Mouse (Mus musculus) mesoderm, embryonic 11.5 days (tissue): ENCODE measurements around the gene Pus1.
"Not testable (repeated sequence)": the region's sequence is repeated elsewhere in the genome, so short reads cannot be mapped to it uniquely, and the experiment has no call there.

Experiments
- DNase-seq: peaks from one replicate; pipeline ENCODE4 v3.0.0-alpha.2; 2012; ENCODE audit warnings: low read depth, low spot score

Pus1 gene

DNA sequence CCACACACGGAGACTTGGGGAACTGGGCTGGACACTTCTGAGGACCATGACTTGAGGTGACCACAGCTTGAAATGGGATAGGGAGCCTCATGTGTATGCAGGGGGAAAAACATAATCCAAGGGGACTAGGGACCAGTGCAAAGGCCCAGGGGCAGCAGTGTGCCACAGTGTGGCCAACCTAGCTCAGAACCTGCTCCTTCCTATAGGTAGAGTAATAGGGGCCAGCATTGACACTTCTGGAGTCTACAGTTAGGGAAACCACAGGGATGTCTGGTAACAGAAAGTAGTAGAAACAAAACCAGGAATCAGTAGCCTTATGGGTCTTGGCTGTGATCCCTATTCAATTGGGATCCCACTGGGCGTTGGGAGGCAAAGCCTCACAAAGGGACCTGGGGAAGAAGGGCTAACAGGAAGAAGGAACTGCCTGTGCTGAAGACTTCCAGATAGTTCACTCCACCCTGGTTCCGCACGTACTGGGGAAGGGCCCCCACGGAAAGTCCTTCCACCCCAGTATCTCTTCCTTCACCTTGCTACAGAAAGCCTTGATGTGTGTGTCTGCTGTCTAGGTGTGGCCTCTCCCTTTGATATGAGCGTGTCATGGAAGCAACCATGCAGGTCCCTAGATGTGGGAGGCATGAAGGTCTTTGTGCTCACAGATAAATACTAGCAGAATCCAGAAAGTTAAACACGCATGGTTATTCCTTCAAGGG lies 1.2 kb upstream of the Pus1 start:
- no peak for DNase-seq

GRCm38 (mm10) chr5:110780761-110781528 lies 486 bp upstream of the Pus1 start:
- no peak for DNase-seq

DNA sequence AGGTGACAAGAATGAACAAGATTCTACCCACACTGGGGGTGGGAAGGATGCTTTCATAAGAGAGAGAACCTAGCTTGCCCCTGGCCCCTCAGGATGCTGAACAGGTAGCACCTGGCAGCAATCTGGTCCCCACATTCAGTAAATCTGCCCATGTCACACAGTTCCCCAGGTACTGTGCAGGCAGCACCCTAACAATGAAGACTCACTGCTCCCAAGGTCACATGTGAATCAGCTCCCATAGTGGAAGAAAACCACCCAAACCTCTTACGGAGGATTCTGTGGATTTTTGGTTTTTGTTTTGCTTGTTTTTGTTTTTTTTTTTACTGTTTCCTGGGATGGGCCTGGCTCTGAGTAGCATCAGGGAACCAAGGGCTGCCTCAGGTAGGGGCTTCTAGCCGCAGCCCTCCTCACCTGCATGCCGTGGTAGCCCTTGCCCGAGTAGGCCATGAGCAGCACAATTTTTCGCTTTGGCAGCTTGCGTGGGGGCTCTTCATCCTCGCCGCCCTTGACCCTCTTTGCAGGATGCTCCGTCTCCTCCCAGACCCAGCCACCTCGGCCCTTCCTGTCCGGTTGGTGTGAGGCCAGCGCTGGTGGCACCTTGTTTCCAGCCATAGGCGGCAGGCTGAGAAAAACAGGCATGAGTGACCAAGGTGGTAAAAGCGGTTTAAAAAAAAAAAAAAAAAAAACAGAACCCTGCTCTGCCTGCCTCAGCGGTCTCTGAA lies 1.0 kb downstream of the Pus1 start:
- DNase-seq = no peak

- DNase-seq = no peak
Measured at GRCm38 (mm10) chr5:110778263-110778662, 2.2 kb downstream of the Pus1 start.

GRCm38 (mm10) chr5:110776141-110776540 lies 4.3 kb downstream of the Pus1 start:
- DNase-seq = no peak

DNA sequence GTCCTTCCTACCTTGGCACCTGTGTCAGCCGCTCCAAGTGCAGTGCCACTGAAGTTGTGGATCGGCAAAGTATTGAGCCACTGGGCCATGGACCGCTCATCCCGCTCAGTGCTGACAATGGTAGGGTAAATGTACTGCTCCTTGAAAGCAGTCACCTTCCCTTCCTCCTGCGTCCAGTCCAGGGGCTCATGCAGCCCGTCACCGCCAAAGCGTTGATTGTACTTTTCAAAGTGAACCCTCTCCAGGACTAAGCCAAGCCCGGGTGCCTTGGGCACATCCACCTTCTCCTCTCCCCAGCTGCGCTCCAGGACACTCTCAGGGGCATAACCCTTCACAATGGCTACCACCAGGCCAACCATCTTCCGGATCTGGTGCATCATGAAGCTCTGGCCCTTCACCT lies 5.9 kb downstream of the Pus1 start:
- no peak for DNase-seq

DNA sequence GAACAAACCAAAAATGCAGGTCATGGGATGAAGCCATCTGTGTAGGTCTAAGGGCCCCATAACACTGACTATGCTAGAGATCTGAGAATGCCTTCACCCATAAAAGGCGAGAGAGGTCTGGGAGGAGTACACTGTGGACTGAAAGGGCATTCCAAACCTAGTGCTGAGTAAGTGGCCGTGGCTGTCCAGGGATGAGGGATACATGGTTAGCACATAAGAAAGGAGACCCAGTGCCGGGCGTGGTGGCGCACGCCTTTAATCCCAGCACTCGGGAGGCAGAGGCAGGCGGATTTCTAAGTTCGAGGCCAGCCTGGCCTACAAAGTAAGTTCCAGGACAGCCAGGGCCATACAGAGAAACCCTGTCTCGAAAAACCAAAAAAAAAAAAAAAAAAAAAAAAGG lies 7.5 kb downstream of the Pus1 start:
- not testable (repeated sequence) for DNase-seq

DNA sequence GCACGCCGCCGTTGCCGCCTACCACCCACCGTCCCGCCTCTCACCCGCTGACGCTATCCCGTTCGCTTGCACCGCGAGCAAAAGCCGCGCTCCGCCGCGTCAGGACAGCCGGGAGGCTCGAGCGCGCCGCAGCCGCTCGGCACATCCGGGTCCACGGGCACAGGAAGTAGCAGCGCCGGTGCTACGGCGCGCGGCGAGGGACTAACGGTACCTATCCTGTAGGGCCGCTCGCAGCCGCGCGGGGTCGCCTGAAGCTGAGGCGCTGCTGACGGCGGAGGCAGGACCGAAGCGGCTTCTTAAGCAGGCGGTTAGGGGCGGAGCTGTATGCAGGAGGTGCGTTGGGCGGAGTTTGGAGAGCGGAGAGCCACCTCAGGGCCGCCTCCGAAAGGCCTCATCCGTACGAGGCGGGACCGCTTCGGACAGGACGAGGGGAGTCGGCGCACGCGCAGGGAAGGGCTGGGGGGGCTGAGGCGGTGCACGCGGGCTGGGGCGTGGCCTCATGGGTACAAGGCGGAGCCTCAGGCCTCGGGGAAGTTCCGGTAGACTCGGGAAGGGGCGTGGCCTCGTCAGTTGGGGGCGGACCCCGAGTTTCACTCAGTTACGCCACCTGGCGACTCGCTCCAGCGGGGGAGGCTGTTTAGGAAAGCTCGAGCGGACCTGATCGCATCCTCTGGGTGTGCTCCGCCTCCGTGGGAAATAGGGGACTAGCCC lies 9.9 kb downstream of the Pus1 start, which contains the start of gene Ep400:
Gene Ep400 (minus strand): TSS at position 270 of the 711 bp plus-strand sequence.
- peak; percentile 100 for DNase-seq

- peak; percentile 57 for DNase-seq
Measured at GRCm38 (mm10) chr5:110770031-110770445, 10.4 kb downstream of the Pus1 start.

GRCm38 (mm10) chr5:110769272-110769671 lies 11.2 kb downstream of the Pus1 start:
- DNase-seq = no peak

GRCm38 (mm10) chr5:110763890-110764289 lies 16.6 kb downstream of the Pus1 start:
- no peak for DNase-seq

- DNase-seq = no peak
Measured at GRCm38 (mm10) chr5:110745021-110745420, 35.4 kb downstream of the Pus1 start.

DNA sequence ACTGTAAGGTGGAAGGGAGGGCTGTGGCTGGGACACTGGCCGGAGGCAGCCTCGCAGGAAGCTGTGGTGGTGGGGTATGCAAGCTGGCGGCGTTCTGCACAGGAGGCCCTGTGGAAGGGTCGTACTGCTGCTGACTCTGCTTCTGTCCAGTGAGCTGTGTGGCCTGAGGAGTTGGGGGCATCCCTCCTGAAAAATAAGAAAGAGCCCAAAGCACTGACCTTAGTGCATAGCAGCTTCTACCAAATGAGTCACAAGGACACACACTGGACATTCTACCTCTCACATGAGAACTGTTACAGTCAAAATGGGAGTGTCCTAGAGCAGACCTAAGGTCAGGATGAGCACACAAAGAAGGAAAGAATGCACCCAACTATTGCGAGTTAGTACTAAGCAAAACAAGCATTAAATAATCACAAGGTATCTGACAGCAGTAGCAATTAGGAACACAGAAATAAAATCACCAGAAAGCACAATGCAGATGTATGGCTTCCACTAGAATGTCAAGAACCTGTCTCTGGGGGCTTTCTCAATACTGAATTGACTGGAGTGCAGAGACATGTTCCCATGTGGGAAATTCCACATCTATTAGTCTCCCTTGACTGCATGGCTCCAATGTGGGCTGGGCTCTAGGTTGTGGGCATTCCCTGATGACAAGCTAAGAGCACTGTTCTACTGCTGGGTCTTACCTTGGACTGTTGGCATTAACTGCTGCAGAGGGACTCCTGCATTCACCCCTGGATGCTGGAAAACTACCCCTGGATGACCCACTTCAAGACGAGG lies 40.8 kb downstream of the Pus1 start:
- no peak for DNase-seq

DNA sequence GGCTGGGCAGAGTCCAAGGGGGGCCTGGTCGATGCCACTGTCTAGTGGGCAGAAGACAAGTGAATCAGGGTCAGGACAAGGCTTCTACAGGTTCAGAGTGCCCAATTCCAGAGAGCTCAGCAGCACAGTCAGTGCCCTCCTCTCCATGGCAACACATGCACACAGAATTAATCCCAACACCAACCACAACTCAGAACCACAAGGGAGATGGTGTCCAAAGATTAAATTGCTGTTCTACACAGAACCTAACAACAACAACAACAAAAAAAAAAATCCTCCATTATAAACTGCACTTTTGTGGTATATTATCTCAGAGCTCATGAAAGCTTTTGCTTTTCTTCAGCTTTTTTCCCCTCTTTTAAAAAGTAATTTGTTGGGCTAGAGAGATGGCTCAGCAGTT lies 44.9 kb downstream of the Pus1 start:
- DNase-seq = no peak

DNA sequence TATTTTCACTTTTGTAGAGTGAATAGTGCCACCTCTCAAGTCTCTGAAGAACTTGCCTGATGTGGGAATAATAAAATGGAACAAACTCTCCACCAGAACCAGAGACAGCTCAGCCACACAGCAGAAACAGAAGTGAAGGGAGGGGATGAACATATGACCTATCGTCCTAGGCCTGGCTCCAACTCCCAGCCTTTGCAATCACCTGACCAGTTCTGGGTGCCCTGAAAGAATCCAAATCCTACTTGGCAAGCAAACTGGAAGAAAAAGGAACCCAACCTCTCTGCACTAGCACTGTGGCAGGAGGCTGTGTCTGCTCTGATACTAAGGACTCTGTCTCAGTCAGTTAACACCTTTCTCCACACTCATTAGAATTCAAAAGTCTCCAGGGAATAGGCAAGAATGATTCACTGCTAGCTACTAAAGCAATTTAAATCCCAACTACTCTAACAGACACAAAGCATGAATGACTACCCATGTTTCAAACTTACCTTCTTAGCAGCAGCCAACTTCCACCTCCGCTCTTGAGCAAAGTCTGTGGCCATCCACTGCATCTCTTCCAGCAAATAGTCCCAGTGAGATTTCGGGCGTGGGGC lies 47.1 kb downstream of the Pus1 start:
- DNase-seq = no peak

- DNase-seq = no peak
Measured at GRCm38 (mm10) chr5:110731227-110731626, 49.2 kb downstream of the Pus1 start.

GRCm38 (mm10) chr5:110727850-110728249 lies 52.6 kb downstream of the Pus1 start:
- DNase-seq = no peak
